7 mouse cellular contexts compared by ENCODE assay signal in genomic region chr2:138277842-138278691, GRCm38 (mm10). TPM values are rescaled to one million over a fixed set of nuclear protein-coding genes. Genes with fewer than 3 reads are reported as not detected.
DNase-seq lines count a peak whose midpoint lies in the region; ATAC-seq and TF ChIP-seq lines count a peak whose summit lies in the region.

No protein-coding gene starts in this region.

- TF ChIP-seq CTCF in intestine, postnatal 0 days (IDR thresholded peaks at IDR 0.05; ENCODE audit: low read depth) = peak; percentile 48

- H3K4me1 ChIP-seq in brown adipose tissue, adult 24 weeks (ENCODE audit: control insufficient read depth, insufficient read depth, insufficient read length, low read length) = peaks cover 16% of the 10 kb centered on the region
- peaks cover 5% of the 10 kb centered on the region; the same call in 1 of the 2 replicates for H3K4me1 ChIP-seq in intestine, postnatal 0 days (replicated peaks; ENCODE audit: control insufficient read depth, insufficient read depth, low read length)
- H3K4me1 ChIP-seq in stomach, embryonic 14.5 days (ENCODE audit: control insufficient read depth, insufficient read depth, low read length) = peaks cover 58% of the 10 kb centered on the region

- H3K27ac ChIP-seq in brown adipose tissue, adult 24 weeks (replicated peaks; ENCODE audit: low read depth, low read length) = peak overlapping the region; percentile 78
- H3K27ac ChIP-seq in intestine, postnatal 0 days (ENCODE audit: low read depth, low read length) = peak overlapping the region; percentile 71
- peak overlapping the region; percentile 82 for H3K27ac ChIP-seq in stomach, embryonic 14.5 days (ENCODE audit: low read length)

- peak overlapping the region; percentile 62 for H3K4me3 ChIP-seq in brown adipose tissue, adult 24 weeks (ENCODE audit: insufficient read depth, low read depth, low read length)
- H3K4me3 ChIP-seq in intestine, postnatal 0 days (ENCODE audit: low read depth, low read length) = peak overlapping the region; percentile 43
- peak overlapping the region; percentile 37 for H3K4me3 ChIP-seq in stomach, embryonic 14.5 days (ENCODE audit: low read depth, low read length)

- DNase-seq in embryo, embryonic 11.5 days (ENCODE audit: low read depth, low spot score) = peak; percentile 22
- DNase-seq in heart, adult 11 months = peak; percentile 98
- peak; percentile 77 to 91 for DNase-seq in left cerebral cortex, postnatal 25 days (ENCODE audit: low spot score in 2 of 2)

- ATAC-seq in intestine, postnatal 0 days = peak; percentile 84
- ATAC-seq in megakaryocyte progenitor cell, adult 5-6 weeks (replicated peaks; ENCODE audit: poor library complexity) = peak; percentile 74
- peak; percentile 85 for ATAC-seq in stomach, embryonic 14.5 days (ENCODE audit: insufficient number of reproducible peaks, insufficient read depth, low FRiP score, low read depth)

- peak overlapping the region; percentile 71 for H3K4me2 ChIP-seq in intestine, postnatal 0 days (replicated peaks; ENCODE audit: low read depth)
- peak overlapping the region; percentile 52 for H3K4me2 ChIP-seq in stomach, embryonic 14.5 days (replicated peaks; ENCODE audit: low read depth, low read length)

- peaks cover 3% of the 10 kb centered on the region; the same call in 1 of the 2 replicates for H3K36me3 ChIP-seq in intestine, postnatal 0 days (ENCODE audit: control insufficient read depth, insufficient read depth)
- peaks cover 3% of the 10 kb centered on the region; the same call in 1 of the 2 replicates for H3K36me3 ChIP-seq in stomach, embryonic 14.5 days (ENCODE audit: control insufficient read depth, insufficient read depth, low read length)

- H3K9ac ChIP-seq in intestine, postnatal 0 days (ENCODE audit: low read depth, low read length) = peak overlapping the region; percentile 51; the same call in 1 of the 2 replicates
- peak overlapping the region; percentile 23 for H3K9ac ChIP-seq in stomach, embryonic 14.5 days (replicated peaks; ENCODE audit: low read depth, low read length)

- no peaks in the 10 kb centered on the region for H3K9me3 ChIP-seq in intestine, postnatal 0 days (ENCODE audit: control insufficient read depth)
- H3K9me3 ChIP-seq in stomach, embryonic 14.5 days (ENCODE audit: control insufficient read depth, low read depth, low read length) = no peaks in the 10 kb centered on the region

- H3K27me3 ChIP-seq in intestine, postnatal 0 days (replicated peaks; ENCODE audit: control insufficient read depth, insufficient read depth, low read length) = no peaks in the 10 kb centered on the region
- no peaks in the 10 kb centered on the region for H3K27me3 ChIP-seq in stomach, embryonic 14.5 days (ENCODE audit: control insufficient read depth, insufficient read depth, low read length)

- 13% methylated on average over 17 of the region's 17 CpGs for WGBS in intestine, postnatal 0 days
- WGBS in stomach, embryonic 14.5 days = 12% methylated on average over 17 of the region's 17 CpGs

- intact Hi-C loops in left cerebral cortex, postnatal 25 days (cut with DNase I) = loop anchor here (2.0 to 5.0 kb wide), 3 partner anchors 21 to 544 kb away; partner anchors contain the start of gene Btbd3

RNA-seq across cellular contexts. Expression of gene Btbd3, which starts 21.7 kb away (rescaled TPM):
- 9.1 and 9.5 TPM in 2 replicates for polyA plus RNA-seq in brown adipose tissue, adult 24 weeks (2012; ENCODE audit: insufficient read depth, insufficient read length, missing spikeins)
- polyA plus RNA-seq in intestine, postnatal 0 days (2015; fragmentation: Nextera tagmentation; extraction: Ambion mirVana) = 10.6 and 11.4 TPM in 2 replicates
- total RNA-seq in left cerebral cortex, postnatal 25 days (2021) = 100 to 1,000 TPM; 137 to 144 TPM
- 3.2 and 3.4 TPM in 2 replicates for total RNA-seq in megakaryocyte progenitor cell, adult 5-6 weeks (2015)
- 2.0 and 2.3 TPM in 2 replicates for total RNA-seq in megakaryocyte progenitor cell, adult 5-6 weeks (2017)
- 35.7 and 36.5 TPM in 2 replicates for polyA plus RNA-seq in stomach, embryonic 14.5 days (2014; fragmentation: Nextera tagmentation; extraction: Ambion mirVana)

Comparison
In these comparisons a context has a peak if more than half of its experiments do, and no peak if none do; other contexts are left out.
1. Peak in every context shown above with its lines: DNase-seq, ATAC-seq, H3K4me3 ChIP-seq and H3K27ac ChIP-seq.
2. DNase-seq: peak in every context shown above with its lines; median percentile 98 in heart, adult 11 months; 84 in left cerebral cortex, postnatal 25 days; 22 in embryo, embryonic 11.5 days.